Mouse (Mus musculus) kidney, embryonic 16.5 days (tissue): ENCODE measurements around the gene Hist2h2aa1. TPM values are rescaled to one million over a fixed set of nuclear protein-coding genes. Genes with fewer than 3 reads are reported as not detected.
"Not testable (repeated sequence)": the region's sequence is repeated elsewhere in the genome, so short reads cannot be mapped to it uniquely, and the experiment has no call there.

Experiments
- ATAC-seq: fragments of 200-750 bp; cut with Nextera tagmentation; 2 replicates; pipeline ENCODE4 v1.8.0; 2017; ENCODE audit warnings: moderate TSS enrichment; ENCODE audit not compliant: low FRiP score, low TSS enrichment
- H3K27ac ChIP-seq: fragments of 300-500 bp; sonication (generic); 2 replicates; pipeline ENCODE4 v1.5.1; 2014; ENCODE audit warnings: low read length
- H3K27me3 ChIP-seq: fragments of 300-500 bp; sonication (generic); 2 replicates; pipeline ENCODE4 v1.6.1; 2014; ENCODE audit warnings: low read length, control low read depth, mixed read lengths; ENCODE audit not compliant: insufficient read depth
- H3K36me3 ChIP-seq: fragments of 300-500 bp; sonication (generic); 2 replicates; pipeline ENCODE4 v1.6.1; 2014; ENCODE audit warnings: low read length, control low read depth, mixed read lengths; ENCODE audit not compliant: insufficient read depth
- H3K4me1 ChIP-seq: fragments of 300-500 bp; sonication (generic); 2 replicates; pipeline ENCODE4 v1.6.1; 2014; ENCODE audit warnings: low read length, control low read depth, mixed read lengths; ENCODE audit not compliant: insufficient read depth
- H3K4me2 ChIP-seq: fragments of 300-500 bp; sonication (generic); replicated peaks from 2 replicates; pipeline ENCODE4 v1.6.1; 2014; ENCODE audit warnings: low read depth, low read length
- H3K4me3 ChIP-seq: fragments of 300-500 bp; sonication (generic); 2 replicates; pipeline ENCODE4 v1.5.1; 2014; ENCODE audit warnings: mild to moderate bottlenecking, low read length
- H3K9ac ChIP-seq: fragments of 300-500 bp; sonication (generic); replicated peaks from 2 replicates; pipeline ENCODE4 v1.6.1; 2014; ENCODE audit warnings: low read length
- H3K9me3 ChIP-seq: fragments of 300-500 bp; sonication (generic); 2 replicates; pipeline ENCODE4 v1.6.1; 2016; ENCODE audit warnings: low read length, control low read depth
- WGBS: fragments of 180-500 bp; shearing (Covaris S2); extraction: QIAGEN DNeasy Blood & Tissue Kit; methylation state at CpG from one replicate; pipeline ENCODE4 v1.1.7; 2014; 5-methylcytosine and 5-hydroxymethylcytosine counted together
- polyA plus RNA-seq: library from polyadenylated mRNA; unstranded; fragments of >200 nt; fragmentation: Nextera tagmentation; extraction: Ambion mirVana; gene quantifications from 2 replicates; pipeline ENCODE4 v1.2.1, GENCODE M21; 2015

The Hist2h2aa1 gene
- polyA plus RNA-seq, 1 experiment from 2014 or later, result 14.2 TPM

GRCm38 (mm10) chr3:96237904-96238511, 7.3 kb upstream of the Hist2h2aa1 start:
- Histone ChIP-seq H3K9me3 (no peaks in the 10 kb centered on the region), H3K4me1 (peaks cover 23% of the 10 kb centered on the region), H3K27me3 (no peaks in the 10 kb centered on the region), H3K36me3 (no peaks in the 10 kb centered on the region), H3K4me3 (peak overlapping the region; percentile 63), H3K4me2 (peak overlapping the region; percentile 70), H3K27ac (peak overlapping the region; percentile 87), H3K9ac (peak overlapping the region; percentile 82)
- WGBS, result 2% methylated on average over 12 of the region's 12 CpGs
- ATAC-seq, result no peak

DNA sequence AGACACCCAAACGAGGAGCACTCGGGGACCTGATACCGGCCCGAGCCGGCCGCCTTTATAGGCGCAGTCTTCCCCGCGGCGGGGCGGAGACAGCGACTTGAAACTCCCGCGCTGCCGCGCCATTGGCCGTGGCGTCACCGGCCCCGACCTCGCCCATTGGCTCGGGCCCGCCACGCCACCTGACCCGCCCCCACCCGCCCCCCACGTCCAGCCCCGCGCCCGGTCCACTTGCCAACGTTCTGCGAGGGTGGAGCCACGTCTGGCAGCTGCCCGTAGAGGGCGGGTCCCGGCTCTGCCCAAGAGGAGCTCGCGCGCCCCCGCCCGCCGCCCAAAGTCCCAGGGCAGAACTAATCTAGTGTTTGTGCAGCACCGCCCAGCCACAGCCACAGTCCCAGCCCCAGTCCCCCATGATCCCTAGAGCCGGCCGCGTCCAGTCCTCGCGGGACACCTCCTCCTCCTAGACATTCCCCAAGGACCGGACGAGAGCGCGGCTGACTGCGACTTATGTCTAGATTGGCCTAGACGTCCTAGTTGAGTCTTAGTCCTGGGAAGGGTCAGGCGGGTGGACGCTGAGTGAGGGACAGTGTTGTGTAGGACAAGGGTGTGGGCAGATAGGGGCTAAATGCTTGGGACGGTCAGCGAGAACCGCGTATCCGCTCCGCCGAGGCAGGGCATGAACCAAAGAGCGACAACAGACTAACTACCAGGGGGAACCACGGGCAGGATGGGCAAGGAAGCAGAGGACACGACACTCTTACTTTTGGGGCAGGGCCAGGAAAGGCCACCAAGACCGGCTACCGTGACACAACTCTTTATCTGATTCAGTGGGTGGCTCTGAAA, 6.1 kb upstream of the Hist2h2aa1 start, which contains the start of gene Hist2h3c2:
Gene Hist2h3c2 (minus strand): TSS at position 174 of the 840 bp plus-strand sequence.
- WGBS, result 0% methylated on average over 4 of the region's 68 CpGs
- peaks cover 30% of the 10 kb centered on the region for H3K4me1 ChIP-seq
- H3K9me3 ChIP-seq, H3K36me3 ChIP-seq, H3K27me3 ChIP-seq: not testable (repeated sequence)
- H3K4me3 ChIP-seq, result peak within 1 kb of the TSS; percentile 63
- ATAC-seq, result peak; percentile 95
- H3K4me2 ChIP-seq, result peak within 1 kb of the TSS; percentile 70
- H3K9ac ChIP-seq, result peak within 1 kb of the TSS; percentile 82
- peak within 1 kb of the TSS; percentile 87 for H3K27ac ChIP-seq

GRCm38 (mm10) chr3:96239949-96240798, 5.1 kb upstream of the Hist2h2aa1 start, which contains the start of gene Hist2h2aa2:
Gene Hist2h2aa2 (minus strand): TSS chr3:96240276.
- not testable (repeated sequence) for H3K27me3 ChIP-seq, H3K9me3 ChIP-seq, H3K36me3 ChIP-seq
- H3K4me2 ChIP-seq, result peak within 1 kb of the TSS; percentile 33
- peak within 1 kb of the TSS; percentile 88 for H3K27ac ChIP-seq
- ATAC-seq, result peak; percentile 88
- H3K4me3 ChIP-seq, result peak within 1 kb of the TSS; percentile 36
- H3K9ac ChIP-seq, result peak within 1 kb of the TSS; percentile 65; the same call in 1 of the 2 replicates
- H3K4me1 ChIP-seq, result peaks cover 36% of the 10 kb centered on the region
- WGBS, result 5% methylated on average over 23 of the region's 85 CpGs

- Histone ChIP-seq H3K36me3 (no peaks in the 10 kb centered on the region), H3K27me3 (no peaks in the 10 kb centered on the region), H3K4me1 (peaks cover 36% of the 10 kb centered on the region), H3K9me3 (no peaks in the 10 kb centered on the region), H3K9ac (peak overlapping the region; percentile 65; the same call in 1 of the 2 replicates), H3K4me2 (peak overlapping the region; percentile 24), H3K4me3 (no peak overlapping the region), H3K27ac (peak overlapping the region; percentile 88)
- 77% methylated on average over 9 of the region's 9 CpGs for WGBS
- ATAC-seq, result no peak
Measured at GRCm38 (mm10) chr3:96240799-96241197, 4.5 kb upstream of the Hist2h2aa1 start.

DNA sequence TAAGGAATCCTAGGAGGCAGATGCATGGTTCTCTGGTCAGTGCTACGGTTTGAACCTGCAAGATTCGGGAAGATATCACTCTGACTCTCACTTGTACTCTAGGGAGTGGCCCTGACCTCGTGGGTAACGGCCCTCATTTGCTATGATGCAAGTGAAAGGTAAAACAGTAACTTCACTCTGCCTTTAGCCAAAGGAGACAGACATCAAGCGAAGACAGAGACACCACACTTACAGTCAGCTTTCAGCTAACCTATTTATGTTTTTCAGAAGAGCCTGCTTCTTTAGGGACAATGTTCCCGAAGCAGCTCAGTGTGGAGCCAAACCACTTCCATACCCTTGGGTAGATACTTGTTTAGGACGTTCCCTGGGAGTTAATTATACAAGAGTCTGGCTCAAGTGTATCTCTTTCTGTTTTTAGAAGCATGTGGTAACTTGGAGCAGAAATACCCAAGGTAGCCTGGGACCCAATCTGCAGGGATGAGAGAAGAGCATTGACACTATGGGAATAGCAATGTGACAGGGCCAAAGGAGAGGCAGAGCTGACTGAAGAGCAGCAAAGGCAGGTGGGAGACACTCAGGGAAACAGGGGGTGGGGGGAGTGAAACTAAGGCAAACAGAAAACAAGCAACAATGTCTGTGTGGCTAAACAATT, 1.2 kb upstream of the Hist2h2aa1 start:
- Histone ChIP-seq H3K4me1 (peaks cover 31% of the 10 kb centered on the region), H3K4me2 (peak overlapping the region; percentile 63), H3K4me3 (peak overlapping the region; percentile 60; the same call in 1 of the 2 replicates), H3K27me3 (no peaks in the 10 kb centered on the region), H3K9ac (peak overlapping the region; percentile 87), H3K9me3 (no peaks in the 10 kb centered on the region), H3K27ac (peak overlapping the region; percentile 99), H3K36me3 (no peaks in the 10 kb centered on the region)
- WGBS, result 67% methylated on average over 7 of the region's 7 CpGs
- no peak for ATAC-seq

DNA sequence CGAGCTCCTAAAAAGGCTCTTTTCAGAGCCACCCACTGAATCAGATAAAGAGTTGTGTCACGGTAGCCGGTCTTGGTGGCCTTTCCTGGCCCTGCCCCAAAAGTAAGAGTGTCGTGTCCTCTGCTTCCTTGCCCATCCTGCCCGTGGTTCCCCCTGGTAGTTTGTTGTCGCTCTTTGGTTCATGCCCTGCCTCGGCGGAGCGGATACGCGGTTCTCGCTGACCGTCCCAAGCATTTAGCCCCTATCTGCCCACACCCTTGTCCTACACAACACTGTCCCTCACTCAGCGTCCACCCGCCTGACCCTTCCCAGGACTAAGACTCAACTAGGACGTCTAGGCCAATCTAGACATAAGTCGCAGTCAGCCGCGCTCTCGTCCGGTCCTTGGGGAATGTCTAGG, 721 bp downstream of the Hist2h2aa1 start:
- H3K27me3 ChIP-seq, ATAC-seq, H3K36me3 ChIP-seq, H3K9me3 ChIP-seq: not testable (repeated sequence)
- 0% methylated on average over 9 of the region's 21 CpGs for WGBS
- H3K4me3 ChIP-seq, result peak overlapping the region; percentile 38
- 0 out of 2 replicates have a peak overlapping the region, but pooled peaks have one; percentile 58 for H3K27ac ChIP-seq
- 0 out of 2 replicates have a peak overlapping the region, but pooled peaks have one; percentile 55 for H3K9ac ChIP-seq
- H3K4me1 ChIP-seq, result peaks cover 37% of the 10 kb centered on the region
- peak overlapping the region; percentile 23; the same call in 1 of the 2 replicates for H3K4me2 ChIP-seq

DNA sequence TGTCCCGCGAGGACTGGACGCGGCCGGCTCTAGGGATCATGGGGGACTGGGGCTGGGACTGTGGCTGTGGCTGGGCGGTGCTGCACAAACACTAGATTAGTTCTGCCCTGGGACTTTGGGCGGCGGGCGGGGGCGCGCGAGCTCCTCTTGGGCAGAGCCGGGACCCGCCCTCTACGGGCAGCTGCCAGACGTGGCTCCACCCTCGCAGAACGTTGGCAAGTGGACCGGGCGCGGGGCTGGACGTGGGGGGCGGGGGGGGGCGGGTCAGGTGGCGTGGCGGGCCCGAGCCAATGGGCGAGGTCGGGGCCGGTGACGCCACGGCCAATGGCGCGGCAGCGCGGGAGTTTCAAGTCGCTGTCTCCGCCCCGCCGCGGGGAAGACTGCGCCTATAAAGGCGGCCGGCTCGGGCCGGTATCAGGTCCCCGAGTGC, 1.1 kb downstream of the Hist2h2aa1 start, which contains the start of gene Hist2h3c1:
Gene Hist2h3c1 (plus strand): TSS at position 259 of the 430 bp plus-strand sequence.
- not testable (repeated sequence) for H3K9me3 ChIP-seq, H3K27me3 ChIP-seq, H3K36me3 ChIP-seq
- peak within 1 kb of the TSS; percentile 75 for H3K27ac ChIP-seq
- H3K4me3 ChIP-seq, result peak within 1 kb of the TSS; percentile 49
- H3K4me2 ChIP-seq, result peak within 1 kb of the TSS; percentile 55
- H3K4me1 ChIP-seq, result peaks cover 37% of the 10 kb centered on the region
- peak within 1 kb of the TSS; percentile 72 for H3K9ac ChIP-seq
- WGBS, result 0% methylated on average over 1 of the region's 47 CpGs
- peak; percentile 96 for ATAC-seq

- Histone ChIP-seq H3K9ac (peak overlapping the region; percentile 72), H3K4me3 (peak overlapping the region; percentile 49)
- WGBS, result 5% methylated on average over 11 of the region's 11 CpGs
Measured at GRCm38 (mm10) chr3:96247356-96248140, 2.3 kb downstream of the Hist2h2aa1 start.

More at GRCm38 (mm10) chr3:96247356-96248140, 2.3 kb downstream of the Hist2h2aa1 start:
- no peaks in the 10 kb centered on the region for H3K36me3 ChIP-seq
- peak overlapping the region; percentile 55 for H3K4me2 ChIP-seq
- no peaks in the 10 kb centered on the region for H3K27me3 ChIP-seq
- peak overlapping the region; percentile 75 for H3K27ac ChIP-seq
- peaks cover 37% of the 10 kb centered on the region for H3K4me1 ChIP-seq
- no peaks in the 10 kb centered on the region for H3K9me3 ChIP-seq
- ATAC-seq, result no peak
